Mouse (Mus musculus): Measurements from ENCODE around the gene Hoxd9. TPM values are rescaled to one million over a fixed set of nuclear protein-coding genes. Genes with fewer than 3 reads are reported as not detected.

Hoxd9 gene
- polyA plus RNA-seq, 1 experiment from 2014 or later: 0.11 TPM

DNA sequence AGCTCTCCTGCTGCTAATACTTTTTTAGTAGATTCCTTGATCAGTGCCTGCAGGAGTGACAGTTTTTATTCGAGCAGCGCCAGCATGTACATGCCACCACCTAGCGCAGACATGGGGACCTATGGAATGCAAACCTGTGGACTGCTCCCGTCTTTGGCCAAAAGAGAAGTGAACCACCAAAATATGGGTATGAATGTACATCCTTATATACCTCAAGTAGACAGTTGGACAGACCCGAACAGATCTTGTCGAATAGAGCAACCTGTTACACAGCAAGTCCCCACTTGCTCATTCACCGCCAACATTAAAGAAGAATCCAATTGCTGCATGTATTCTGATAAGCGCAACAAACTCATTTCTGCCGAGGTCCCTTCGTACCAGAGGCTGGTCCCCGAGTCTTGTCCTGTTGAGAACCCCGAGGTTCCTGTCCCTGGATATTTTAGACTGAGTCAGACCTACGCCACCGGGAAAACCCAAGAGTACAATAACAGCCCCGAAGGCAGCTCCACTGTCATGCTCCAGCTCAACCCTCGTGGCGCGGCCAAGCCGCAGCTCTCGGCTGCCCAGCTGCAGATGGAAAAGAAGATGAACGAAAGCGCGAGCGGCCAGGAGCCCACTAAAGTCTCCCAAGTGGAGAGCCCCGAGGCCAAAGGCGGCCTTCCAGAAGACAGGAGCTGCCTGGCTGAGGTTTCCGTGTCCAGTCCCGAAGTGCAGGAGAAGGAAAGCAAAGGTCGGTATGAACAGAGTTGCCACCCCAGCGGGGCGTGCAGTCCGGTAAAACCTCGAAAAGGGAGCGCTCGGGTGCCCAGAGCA, 5.3 kb upstream of the Hoxd9 start:
- H3K27ac ChIP-seq (ENCODE audit: low read depth, low read length): no peak overlapping the region
- 5% methylated on average over 35 of the region's 35 CpGs for WGBS
- H3K36me3 ChIP-seq (ENCODE audit: control insufficient read depth, insufficient read depth, low read length): no peaks in the 10 kb centered on the region
- no peaks in the 10 kb centered on the region for H3K9me3 ChIP-seq (ENCODE audit: control insufficient read depth, low read length)
- H3K4me3 ChIP-seq (ENCODE audit: low read depth, low read length): no peak overlapping the region
- H3K9ac ChIP-seq (ENCODE audit: low read depth, low read length): no peak overlapping the region
- 0 out of 2 replicates have a peak, but pooled peaks cover 4% of the 10 kb centered on the region for H3K4me1 ChIP-seq (replicated peaks; ENCODE audit: control insufficient read depth, insufficient read depth, low read length)
- H3K4me2 ChIP-seq (replicated peaks; ENCODE audit: low read depth, low read length): no peak overlapping the region
- ATAC-seq (ENCODE audit: low FRiP score) (no peak), DNase-seq (ENCODE audit: low spot score) (no peak)
- peaks cover 91% of the 10 kb centered on the region for H3K27me3 ChIP-seq (ENCODE audit: control insufficient read depth, insufficient read depth, low read length)

DNA sequence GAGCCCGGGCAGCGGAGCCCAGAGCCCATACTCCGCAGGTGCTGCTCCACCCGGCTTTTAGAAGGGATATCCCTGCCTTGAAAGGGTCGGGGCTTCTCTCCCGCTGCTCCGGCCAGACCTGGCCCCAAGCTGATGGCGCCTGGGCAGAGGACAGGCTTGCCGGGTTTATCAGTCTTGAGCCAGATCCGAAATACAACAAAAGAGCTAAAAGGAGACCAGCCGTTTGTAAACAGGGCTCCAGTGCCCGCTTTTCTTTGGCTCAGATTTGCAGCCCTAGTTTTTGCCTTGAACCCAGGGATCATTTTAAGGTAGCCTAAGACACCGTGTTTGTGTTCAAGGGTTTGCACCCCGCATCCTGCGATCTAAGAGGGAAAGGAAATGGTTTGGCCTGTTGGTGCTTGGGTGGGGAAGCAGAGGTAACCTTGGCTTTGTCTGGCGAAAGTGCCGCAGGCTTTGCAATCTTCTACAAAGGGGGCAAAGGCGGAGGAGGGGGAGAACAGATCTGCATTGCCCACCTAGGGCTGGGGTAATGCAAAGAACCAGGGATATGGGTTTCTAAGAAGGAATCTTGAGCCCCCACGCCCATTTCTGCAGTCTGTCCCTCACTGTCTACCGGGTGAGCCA, 4.6 kb upstream of the Hoxd9 start:
- no peak overlapping the region for H3K27ac ChIP-seq (ENCODE audit: low read depth, low read length)
- H3K9ac ChIP-seq (ENCODE audit: low read depth, low read length): no peak overlapping the region
- H3K4me3 ChIP-seq (ENCODE audit: low read depth, low read length): no peak overlapping the region
- DNase-seq (ENCODE audit: low spot score): no peak
- H3K27me3 ChIP-seq (ENCODE audit: control insufficient read depth, insufficient read depth, low read length): peaks cover 91% of the 10 kb centered on the region
- no peak overlapping the region for H3K4me2 ChIP-seq (replicated peaks; ENCODE audit: low read depth, low read length)
- no peaks in the 10 kb centered on the region for H3K36me3 ChIP-seq (ENCODE audit: control insufficient read depth, insufficient read depth, low read length)
- WGBS: 2% methylated on average over 20 of the region's 20 CpGs
- H3K4me1 ChIP-seq (replicated peaks; ENCODE audit: control insufficient read depth, insufficient read depth, low read length): peaks cover 5% of the 10 kb centered on the region; the same call in 1 of the 2 replicates
- ATAC-seq (ENCODE audit: low FRiP score): no peak
- no peaks in the 10 kb centered on the region for H3K9me3 ChIP-seq (ENCODE audit: control insufficient read depth, low read length)

DNA sequence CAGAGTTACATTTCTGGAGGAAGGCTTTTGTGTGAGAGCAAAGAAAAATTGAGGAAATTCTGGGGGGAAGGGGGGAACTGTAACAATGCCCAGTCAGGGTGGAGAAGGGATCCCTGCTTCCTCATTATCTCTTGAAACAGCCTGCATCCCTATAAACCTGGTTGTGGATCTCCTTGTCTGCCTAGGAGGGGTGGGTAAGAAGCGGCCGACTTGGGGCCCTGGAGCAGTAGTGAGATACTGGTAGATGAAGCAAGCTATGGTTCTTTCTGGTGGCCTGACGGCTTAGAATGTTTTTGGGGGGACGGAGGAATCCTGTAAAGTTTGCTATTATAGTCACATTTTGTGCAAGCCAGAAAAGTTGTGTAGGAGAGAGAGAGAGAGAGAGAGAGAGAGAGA, 4.1 kb upstream of the Hoxd9 start:
- ATAC-seq (ENCODE audit: low FRiP score) (no peak), DNase-seq (ENCODE audit: low spot score) (no peak)
- Histone ChIP-seq H3K4me2 (replicated peaks; ENCODE audit: low read depth, low read length) (no peak overlapping the region), H3K27ac (ENCODE audit: low read depth, low read length) (no peak overlapping the region), H3K36me3 (ENCODE audit: control insufficient read depth, insufficient read depth, low read length) (no peaks in the 10 kb centered on the region), H3K9ac (ENCODE audit: low read depth, low read length) (no peak overlapping the region), H3K27me3 (ENCODE audit: control insufficient read depth, insufficient read depth, low read length) (peaks cover 93% of the 10 kb centered on the region), H3K9me3 (ENCODE audit: control insufficient read depth, low read length) (no peaks in the 10 kb centered on the region), H3K4me3 (ENCODE audit: low read depth, low read length) (no peak overlapping the region), H3K4me1 (replicated peaks; ENCODE audit: control insufficient read depth, insufficient read depth, low read length) (peaks cover 9% of the 10 kb centered on the region)
- 6% methylated on average over 4 of the region's 4 CpGs for WGBS

DNA sequence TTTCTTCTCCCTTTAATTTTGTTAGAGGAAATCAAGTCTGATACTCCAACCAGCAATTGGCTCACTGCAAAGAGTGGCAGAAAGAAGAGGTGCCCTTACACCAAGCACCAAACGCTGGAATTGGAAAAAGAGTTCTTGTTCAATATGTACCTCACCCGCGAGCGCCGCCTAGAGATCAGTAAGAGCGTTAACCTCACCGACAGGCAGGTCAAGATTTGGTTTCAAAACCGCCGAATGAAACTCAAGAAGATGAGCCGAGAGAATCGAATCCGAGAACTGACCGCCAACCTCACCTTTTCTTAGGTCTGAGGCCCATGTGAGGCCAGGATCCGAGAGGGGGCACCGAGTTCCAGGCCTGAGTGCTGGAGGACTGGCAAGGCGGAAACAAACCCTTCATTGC, 3.5 kb upstream of the Hoxd9 start:
- no peak for DNase-seq (ENCODE audit: low spot score)
- Histone ChIP-seq H3K27me3 (ENCODE audit: control insufficient read depth, insufficient read depth, low read length) (peaks cover 95% of the 10 kb centered on the region), H3K4me2 (replicated peaks; ENCODE audit: low read depth, low read length) (no peak overlapping the region), H3K27ac (ENCODE audit: low read depth, low read length) (no peak overlapping the region), H3K4me1 (replicated peaks; ENCODE audit: control insufficient read depth, insufficient read depth, low read length) (peaks cover 10% of the 10 kb centered on the region), H3K36me3 (ENCODE audit: control insufficient read depth, insufficient read depth, low read length) (no peaks in the 10 kb centered on the region), H3K4me3 (ENCODE audit: low read depth, low read length) (no peak overlapping the region), H3K9ac (ENCODE audit: low read depth, low read length) (no peak overlapping the region), H3K9me3 (ENCODE audit: control insufficient read depth, low read length) (no peaks in the 10 kb centered on the region)
- ATAC-seq (ENCODE audit: low FRiP score): no peak
- WGBS: 1% methylated on average over 16 of the region's 16 CpGs

DNA sequence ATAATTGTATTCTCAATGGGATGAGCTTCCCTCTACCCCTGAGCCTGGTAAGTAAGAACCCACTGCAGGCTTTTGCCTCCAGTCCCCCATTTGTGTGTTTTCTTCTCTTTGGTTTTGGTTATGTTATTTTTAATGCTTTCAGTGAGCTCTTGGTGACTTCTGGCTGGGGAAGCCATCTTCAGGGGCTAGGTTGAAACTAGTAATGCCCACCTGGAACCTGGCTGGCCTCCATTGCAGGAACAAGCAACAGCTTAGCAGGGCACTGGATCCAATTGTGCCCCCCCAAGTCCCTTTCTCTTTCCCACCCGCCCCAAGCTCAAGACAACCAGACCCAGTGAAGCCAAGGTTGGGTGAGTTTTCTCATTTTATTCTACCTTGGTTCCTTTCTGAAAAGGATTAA, 2.1 kb upstream of the Hoxd9 start:
- ATAC-seq (ENCODE audit: low FRiP score): no peak
- Histone ChIP-seq H3K9ac (ENCODE audit: low read depth, low read length) (no peak overlapping the region), H3K4me2 (replicated peaks; ENCODE audit: low read depth, low read length) (no peak overlapping the region), H3K4me1 (replicated peaks; ENCODE audit: control insufficient read depth, insufficient read depth, low read length) (peaks cover 10% of the 10 kb centered on the region), H3K27ac (ENCODE audit: low read depth, low read length) (no peak overlapping the region), H3K4me3 (ENCODE audit: low read depth, low read length) (no peak overlapping the region), H3K27me3 (ENCODE audit: control insufficient read depth, insufficient read depth, low read length) (peaks cover 96% of the 10 kb centered on the region), H3K9me3 (ENCODE audit: control insufficient read depth, low read length) (no peaks in the 10 kb centered on the region), H3K36me3 (ENCODE audit: control insufficient read depth, insufficient read depth, low read length) (no peaks in the 10 kb centered on the region)
- WGBS: 23% methylated on average over 1 of the region's 1 CpGs
- DNase-seq (ENCODE audit: low spot score): no peak

DNA sequence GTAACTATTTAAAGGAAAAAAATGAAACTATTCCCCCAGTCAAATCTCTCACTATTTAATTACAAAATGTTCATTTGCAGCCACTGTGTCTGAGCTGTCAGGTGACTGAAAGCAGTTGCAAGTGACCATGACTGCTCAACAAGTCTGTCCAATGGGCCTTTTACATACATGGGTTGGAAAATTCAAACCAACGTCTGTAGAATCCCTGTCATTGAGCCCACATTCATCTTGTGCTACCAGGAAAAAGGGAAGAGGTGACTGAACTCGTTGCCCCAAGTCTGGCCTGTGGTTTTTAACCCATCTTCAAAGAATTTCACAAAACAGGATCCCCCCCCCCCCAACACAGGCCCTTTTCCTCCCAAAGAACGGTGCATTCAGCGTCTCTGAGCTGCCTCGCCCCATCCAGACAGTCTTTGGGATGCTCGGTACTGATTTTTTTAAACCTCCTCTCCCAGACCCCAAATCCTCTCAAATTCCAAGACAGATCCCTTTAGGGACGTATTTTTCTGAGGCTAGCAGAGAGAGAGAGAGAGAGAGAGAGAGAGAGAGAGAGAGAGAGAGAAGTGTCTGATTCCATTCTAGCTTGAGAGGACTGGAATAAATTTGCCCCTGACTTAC, 1.6 kb upstream of the Hoxd9 start:
- H3K4me2 ChIP-seq (replicated peaks; ENCODE audit: low read depth, low read length): no peak overlapping the region
- DNase-seq (ENCODE audit: low spot score) (no peak), ATAC-seq (ENCODE audit: low FRiP score) (no peak)
- no peak overlapping the region for H3K9ac ChIP-seq (ENCODE audit: low read depth, low read length)
- no peak overlapping the region for H3K27ac ChIP-seq (ENCODE audit: low read depth, low read length)
- peaks cover 100% of the 10 kb centered on the region for H3K27me3 ChIP-seq (ENCODE audit: control insufficient read depth, insufficient read depth, low read length)
- H3K4me3 ChIP-seq (ENCODE audit: low read depth, low read length): no peak overlapping the region
- 5% methylated on average over 7 of the region's 7 CpGs for WGBS
- no peaks in the 10 kb centered on the region for H3K9me3 ChIP-seq (ENCODE audit: control insufficient read depth, low read length)
- H3K36me3 ChIP-seq (ENCODE audit: control insufficient read depth, insufficient read depth, low read length): no peaks in the 10 kb centered on the region
- H3K4me1 ChIP-seq (replicated peaks; ENCODE audit: control insufficient read depth, insufficient read depth, low read length): peaks cover 10% of the 10 kb centered on the region

DNA sequence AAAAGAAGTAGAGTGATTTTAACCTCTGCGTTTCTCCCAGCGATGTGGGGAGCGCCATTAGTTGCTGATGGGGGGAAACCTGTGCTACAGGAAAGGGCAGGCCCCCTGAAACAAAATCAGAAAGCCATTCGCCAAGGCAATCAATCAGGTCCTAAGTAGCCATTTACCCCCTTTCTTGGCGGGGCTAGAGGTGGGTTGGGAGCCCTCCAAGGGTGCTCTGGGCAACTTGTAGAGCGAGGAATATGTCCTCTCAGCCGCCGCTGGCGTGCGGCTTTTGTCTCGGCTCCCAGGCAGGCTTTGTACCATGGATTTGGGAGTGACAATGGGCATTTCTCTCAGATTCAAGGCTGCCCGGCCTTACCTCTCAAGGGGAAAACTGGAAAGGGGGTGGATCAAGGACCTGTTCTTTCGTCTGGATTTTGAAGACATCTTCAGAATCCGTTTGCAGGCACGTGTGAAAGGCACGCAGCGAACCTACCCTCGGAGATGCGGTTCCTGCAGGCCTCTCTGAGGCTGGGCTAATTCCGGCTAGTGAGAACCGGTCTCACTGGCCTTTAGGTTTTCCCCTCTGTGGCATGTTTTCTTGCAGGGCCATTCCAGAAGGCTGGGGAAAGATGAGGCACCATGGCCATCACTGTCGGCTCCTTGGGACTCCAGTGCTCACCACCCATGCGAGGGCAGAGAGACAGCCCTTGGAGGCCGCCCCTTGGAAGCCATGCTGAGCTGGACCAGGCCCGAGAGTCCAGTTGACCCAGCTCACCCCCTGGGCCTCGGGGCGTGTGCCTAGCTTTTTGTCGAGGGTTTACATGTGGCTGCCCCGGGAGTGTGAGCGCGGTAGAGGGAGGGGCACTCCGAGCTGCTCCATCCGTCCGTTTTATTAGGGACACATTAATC, 838 bp upstream of the Hoxd9 start:
- H3K27me3 ChIP-seq (ENCODE audit: control insufficient read depth, insufficient read depth, low read length): peaks cover 98% of the 10 kb centered on the region
- ATAC-seq (ENCODE audit: low FRiP score): no peak
- H3K4me3 ChIP-seq (ENCODE audit: low read depth, low read length): no peak overlapping the region
- DNase-seq (ENCODE audit: low spot score): no peak
- no peaks in the 10 kb centered on the region for H3K36me3 ChIP-seq (ENCODE audit: control insufficient read depth, insufficient read depth, low read length)
- peaks cover 10% of the 10 kb centered on the region for H3K4me1 ChIP-seq (replicated peaks; ENCODE audit: control insufficient read depth, insufficient read depth, low read length)
- H3K4me2 ChIP-seq (replicated peaks; ENCODE audit: low read depth, low read length): no peak overlapping the region
- no peak overlapping the region for H3K9ac ChIP-seq (ENCODE audit: low read depth, low read length)
- H3K27ac ChIP-seq (ENCODE audit: low read depth, low read length): no peak overlapping the region
- H3K9me3 ChIP-seq (ENCODE audit: control insufficient read depth, low read length): no peaks in the 10 kb centered on the region
- 2% methylated on average over 34 of the region's 34 CpGs for WGBS

DNA sequence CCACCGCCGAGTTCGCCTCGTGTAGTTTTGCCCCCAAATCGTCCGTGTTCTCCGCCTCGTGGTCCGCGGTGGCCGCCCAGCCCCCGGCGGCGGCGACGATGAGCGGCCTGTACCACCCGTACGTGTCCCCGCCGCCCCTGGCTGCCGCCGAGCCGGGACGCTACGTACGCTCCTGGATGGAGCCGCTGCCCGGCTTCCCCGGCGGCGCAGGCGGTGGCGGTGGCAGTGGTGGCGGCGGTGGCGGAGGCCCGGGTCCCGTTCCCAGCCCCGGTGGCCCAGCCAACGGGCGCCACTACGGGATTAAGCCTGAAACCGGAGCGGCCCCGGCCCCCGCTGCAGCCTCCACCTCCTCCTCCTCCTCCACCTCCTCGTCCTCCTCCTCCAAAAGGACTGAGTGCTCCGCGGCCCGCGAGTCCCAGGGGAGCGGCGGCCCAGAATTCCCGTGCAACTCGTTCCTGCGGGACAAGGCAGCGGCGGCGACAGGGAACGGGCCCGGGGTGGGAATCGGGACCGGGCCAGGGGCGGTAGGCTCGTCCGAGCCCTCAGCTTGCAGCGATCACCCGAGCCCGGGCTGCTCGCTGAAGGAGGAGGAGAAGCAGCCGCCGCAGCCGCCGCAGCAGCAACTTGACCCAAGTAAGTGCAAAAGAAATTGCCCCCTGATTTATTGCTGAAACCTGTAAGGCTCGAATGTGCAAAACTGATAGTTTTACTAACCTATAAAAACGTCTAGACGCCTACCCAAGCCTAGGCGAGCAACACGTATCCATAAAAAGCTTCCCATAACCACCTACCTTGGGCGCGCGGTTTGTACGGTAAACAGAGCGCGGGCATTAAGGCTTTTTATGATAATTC, 900 bp downstream of the Hoxd9 start:
- Histone ChIP-seq H3K4me2 (replicated peaks; ENCODE audit: low read depth, low read length) (peak overlapping the region; percentile 39), H3K27me3 (ENCODE audit: control insufficient read depth, insufficient read depth, low read length) (peaks cover 92% of the 10 kb centered on the region), H3K36me3 (ENCODE audit: control insufficient read depth, insufficient read depth, low read length) (no peaks in the 10 kb centered on the region), H3K4me3 (ENCODE audit: low read depth, low read length) (peak overlapping the region; percentile 30), H3K9ac (ENCODE audit: low read depth, low read length) (no peak overlapping the region), H3K4me1 (replicated peaks; ENCODE audit: control insufficient read depth, insufficient read depth, low read length) (peaks cover 7% of the 10 kb centered on the region), H3K27ac (ENCODE audit: low read depth, low read length) (no peak overlapping the region), H3K9me3 (ENCODE audit: control insufficient read depth, low read length) (no peaks in the 10 kb centered on the region)
- under 1% methylated on average over 80 of the region's 86 CpGs for WGBS
- DNase-seq (ENCODE audit: low spot score) (no peak), ATAC-seq (ENCODE audit: low FRiP score) (peak; percentile 68)
